Comparison of ENCODE assay signal across 27 mouse cellular contexts in the genomic region with DNA sequence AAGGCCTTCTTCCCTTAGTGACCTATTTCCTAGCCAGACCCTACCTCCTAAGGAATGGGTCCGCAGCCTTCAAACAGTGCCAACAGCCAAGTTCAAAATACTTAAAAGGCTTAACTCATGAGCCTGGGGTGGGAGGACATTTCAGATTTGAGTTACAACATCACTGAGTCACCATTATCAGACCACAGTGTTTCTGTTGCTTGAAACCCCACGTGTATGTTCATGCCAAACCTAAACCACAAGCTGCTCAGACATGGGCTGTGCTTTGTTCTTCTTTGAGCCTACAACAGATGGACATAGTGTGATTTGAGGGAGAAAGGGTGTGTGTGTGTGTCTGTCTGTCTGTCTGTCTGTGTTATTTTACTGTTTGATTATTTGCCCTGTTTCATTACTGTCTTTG. TPM values are rescaled to one million over a fixed set of nuclear protein-coding genes. Genes with fewer than 3 reads are reported as not detected.
DNase-seq lines count a peak whose midpoint lies in the region; ATAC-seq and TF ChIP-seq lines count a peak whose summit lies in the region.
"Had no signal": no experiment of that assay in that cellular context is flagged by ENCODE, and none has a peak within 500 bp of the region (broad histone marks: within the 10 kb centered on the region; RNA-seq: fewer than 3 reads in every experiment).

No protein-coding gene starts in this region.

- no peak overlapping the region for H3ac ChIP-seq in C2C12 (ENCODE audit: control insufficient read depth, insufficient read length, low read depth)

- peaks cover 37% of the 10 kb centered on the region for H3K36me3 ChIP-seq in C2C12 (ENCODE audit: control insufficient read depth, insufficient read depth)
- H3K36me3 ChIP-seq: liver, embryonic 15.5 days had no signal

- peak; percentile 37 for TF ChIP-seq POLR2A in embryonic fibroblast, embryonic 13.5 days (IDR thresholded peaks at IDR 0.05; ENCODE audit: low read depth, low read length)

- intact Hi-C loops in gastrocnemius, adult 2 months (cut with DNase I): no loop called here

- no peak for ATAC-seq in inflammation-experienced regulatory T-cells, adult 6 months
- ATAC-seq: CD4-positive, CD25-positive, alpha-beta regulatory T cell, adult 4 months; forebrain, embryonic 14.5 days had no signal

- no peaks in the 10 kb centered on the region for H3K79me2 ChIP-seq in C2C12 (ENCODE audit: control insufficient read depth, insufficient read depth)

- no peaks in the 10 kb centered on the region for H3K27me3 ChIP-seq in C2C12 (ENCODE audit: control insufficient read depth, insufficient read depth, insufficient read length)
- H3K27me3 ChIP-seq: hindbrain, embryonic 12.5 days; liver, embryonic 15.5 days; neural tube, embryonic 13.5 days had no signal

- peaks cover 20% of the 10 kb centered on the region for H3K4me1 ChIP-seq in embryonic fibroblast, embryonic 13.5 days (ENCODE audit: control insufficient read depth, insufficient read depth, low read length)
- H3K4me1 ChIP-seq: liver, embryonic 15.5 days had no signal

- DNase-seq in heart, adult 11 months: peak; percentile 92
- no peak for DNase-seq in heart, postnatal 4 days
- peak; percentile 61 for DNase-seq in 3134 (ENCODE audit: extremely low read depth, insufficient read length, low spot score)
- no peak for DNase-seq in gastrocnemius, adult 2 months
- DNase-seq in frontal cortex, adult 2 months (ENCODE audit: extremely low spot score in 1 of 2, low spot score in 1 of 2): no peak
- DNase-seq: cerebellum, adult 11-12 months; cerebellum, postnatal 25 days; gastrocnemius, postnatal 36 days; kidney, adult 8-10 months; kidney, postnatal 36 days; layer of hippocampus, adult 9-11 months; lung, postnatal 10 days; right cerebral cortex, adult 18-20 months; thymus, postnatal 25 days had no signal

- peaks cover under 1% of the 10 kb centered on the region for H3K79me3 ChIP-seq in C2C12 (ENCODE audit: low read depth)

- no peak overlapping the region for H3K4me3 ChIP-seq in C2C12 (ENCODE audit: insufficient read depth, poor library complexity, severe bottlenecking)
- no peak overlapping the region for H3K4me3 ChIP-seq in embryonic fibroblast, embryonic 13.5 days (ENCODE audit: insufficient read depth, low read length)
- no peak overlapping the region for H3K4me3 ChIP-seq in gastrocnemius, adult 2 months
- H3K4me3 ChIP-seq: erythroblast, embryonic 14.5 days; heart, embryonic 10.5 days; hindbrain, embryonic 12.5 days; liver, embryonic 15.5 days; neural tube, embryonic 13.5 days had no signal

- TF ChIP-seq CTCF in C2C12 (IDR thresholded peaks at IDR 0.05; ENCODE audit: control insufficient read depth, insufficient read depth, insufficient read length): no peak
- no peak for TF ChIP-seq CTCF in embryonic fibroblast, embryonic 13.5 days (IDR thresholded peaks at IDR 0.05; ENCODE audit: borderline replicate concordance, insufficient read depth, low read length)
- TF ChIP-seq CTCF in gastrocnemius, adult 2 months (IDR thresholded peaks at IDR 0.05): no peak

- H3K27ac ChIP-seq in embryonic fibroblast, embryonic 13.5 days (ENCODE audit: insufficient read depth, low read length): peak overlapping the region; percentile 89
- no peak overlapping the region; the same call in 1 of the 2 replicates for H3K27ac ChIP-seq in gastrocnemius, adult 2 months
- H3K27ac ChIP-seq: heart, embryonic 10.5 days; hindbrain, embryonic 12.5 days; liver, embryonic 15.5 days had no signal

TF ChIP-seq in C2C12, 6 proteins besides CTCF, POLR2A, EP300 and RAD21:
- TF ChIP-seq MYOG (IDR thresholded peaks at IDR 0.05; ENCODE audit: control insufficient read depth, extremely low read depth, insufficient read length) (no peak), CEBPB (IDR thresholded peaks at IDR 0.05; ENCODE audit: low read depth) (peak; percentile 91), FOSL1 (IDR thresholded peaks at IDR 0.05; ENCODE audit: insufficient read depth, low read length, poor library complexity, severe bottlenecking) (peak; percentile 73), USF1 (IDR thresholded peaks at IDR 0.05; ENCODE audit: low read depth) (peak; percentile 13), MAX (IDR thresholded peaks at IDR 0.05) (peak; percentile 97), MYOD1 (IDR thresholded peaks at IDR 0.05; ENCODE audit: control insufficient read depth, insufficient read length, low read depth) (peak; percentile 73)

RNA-seq across cellular contexts. Expression of gene Fstl1, which starts 24.4 kb away (rescaled TPM):
- total RNA-seq in heart, postnatal 4 days (2021): 100 to 1,000 TPM; 457 to 460 TPM
- 153 TPM for polyA plus RNA-seq in C2C12 (2012; fragmentation: generic; extraction: Trizol)
- 1,166 and 1,394 TPM in 2 replicates for polyA plus RNA-seq in embryonic fibroblast, embryonic 13.5 days (2011; ENCODE audit: insufficient read length, low read depth, missing spikeins)
- total RNA-seq in gastrocnemius, adult 2 months (2021): 10 to 100 TPM; 30.2 to 54.1 TPM
- under 1 TPM in 1 of 3 experiments, not detected in 2; 0.27 TPM for polyA plus RNA-seq in inflammation-experienced regulatory T-cells, adult 6 months (2017; shearing (Covaris generic))
- polyA plus RNA-seq in frontal cortex, adult 2 months (2012; rRNA removed): 18.1 and 23.0 TPM in 2 replicates

RNA-seq across cellular contexts. Expression of gene Gm36028, which starts 59.8 kb away (rescaled TPM):
- total RNA-seq in heart, postnatal 4 days (2021): under 1 TPM; 0.47 to 0.79 TPM
- 0.04 TPM for polyA plus RNA-seq in C2C12 (2012; fragmentation: generic; extraction: Trizol)
- not detected in 2 replicates for polyA plus RNA-seq in embryonic fibroblast, embryonic 13.5 days (2011; ENCODE audit: insufficient read length, low read depth, missing spikeins)
- total RNA-seq in gastrocnemius, adult 2 months (2021): not detected
- polyA plus RNA-seq in inflammation-experienced regulatory T-cells, adult 6 months (2017; shearing (Covaris generic)): not detected
- 0.36 and 0.38 TPM in 2 replicates for polyA plus RNA-seq in frontal cortex, adult 2 months (2012; rRNA removed)
- total RNA-seq: ES-E14; gastrocnemius, postnatal 36 days; left cerebral cortex, postnatal 14 days had no signal
- polyA plus RNA-seq: CD4-positive, CD25-positive, alpha-beta regulatory T cell, adult 4 months; erythroblast, embryonic 14.5 days; intestine, embryonic 14.5 days had no signal

Comparison
In these comparisons a context has a peak if more than half of its experiments do, and no peak if none do; other contexts are left out.
1. DNase-seq: peak in heart, adult 11 months (single experiment) and 3134 (single experiment); none in heart, postnatal 4 days (single experiment), gastrocnemius, adult 2 months (single experiment) and frontal cortex, adult 2 months (0 of 2).
2. RNA of gene Fstl1, which starts 24.4 kb away (polyA plus RNA-seq): 1,166 to 1,394 TPM in embryonic fibroblast, embryonic 13.5 days, 153 TPM in C2C12 (single experiment) and 18.1 to 23.0 TPM in frontal cortex, adult 2 months; 0.27 TPM in inflammation-experienced regulatory T-cells, adult 6 months; every median in the first group is over 10 times any median in the second.